Mouse (Mus musculus): Measurements from ENCODE around the gene 4930469K13Rik. TPM values are rescaled to one million over a fixed set of nuclear protein-coding genes. Genes with fewer than 3 reads are reported as not detected.
A peak's percentile ranks its signal among the peaks of the same experiment; 100 is the strongest.

4930469K13Rik gene
- polyA plus RNA-seq, 1 experiment from 2014 or later: not detected

- ATAC-seq (replicated peaks; ENCODE audit: low FRiP score) (no peak), DNase-seq (ENCODE audit: low spot score) (no peak)
- Histone ChIP-seq H3K27ac (ENCODE audit: low read depth, low read length) (no peak overlapping the region), H3K36me3 (ENCODE audit: control insufficient read depth, insufficient read depth, low read length) (no peaks in the 10 kb centered on the region), H3K9ac (ENCODE audit: low read length) (no peak overlapping the region), H3K4me2 (ENCODE audit: low read depth, low read length, severe bottlenecking) (no peak overlapping the region), H3K4me3 (ENCODE audit: low read depth, low read length) (no peak overlapping the region), H3K9me3 (ENCODE audit: control insufficient read depth, low read length) (no peaks in the 10 kb centered on the region), H3K4me1 (replicated peaks; ENCODE audit: control insufficient read depth, insufficient read depth, low read length) (no peaks in the 10 kb centered on the region), H3K27me3 (ENCODE audit: control insufficient read depth, insufficient read depth, low read length) (no peaks in the 10 kb centered on the region)
- WGBS: 83% methylated on average over 4 of the region's 4 CpGs
Observed at GRCm38 (mm10) chr11:33939456-33940113, 158.8 kb downstream of the 4930469K13Rik start.

GRCm38 (mm10) chr11:33938561-33939274 is 159.6 kb downstream of the 4930469K13Rik start:
- no peak for ATAC-seq (replicated peaks; ENCODE audit: low FRiP score)
- no peak overlapping the region for H3K27ac ChIP-seq (ENCODE audit: low read depth, low read length)
- H3K9ac ChIP-seq (ENCODE audit: low read length): no peak overlapping the region
- WGBS: 48% methylated on average over 7 of the region's 7 CpGs
- H3K4me2 ChIP-seq (ENCODE audit: low read depth, low read length, severe bottlenecking): no peak overlapping the region
- no peaks in the 10 kb centered on the region for H3K27me3 ChIP-seq (ENCODE audit: control insufficient read depth, insufficient read depth, low read length)
- no peak for DNase-seq (ENCODE audit: low spot score)
- no peaks in the 10 kb centered on the region for H3K36me3 ChIP-seq (ENCODE audit: control insufficient read depth, insufficient read depth, low read length)
- H3K4me1 ChIP-seq (replicated peaks; ENCODE audit: control insufficient read depth, insufficient read depth, low read length): no peaks in the 10 kb centered on the region
- no peaks in the 10 kb centered on the region for H3K9me3 ChIP-seq (ENCODE audit: control insufficient read depth, low read length)
- no peak overlapping the region for H3K4me3 ChIP-seq (ENCODE audit: low read depth, low read length)

- no peaks in the 10 kb centered on the region for H3K4me1 ChIP-seq (replicated peaks; ENCODE audit: control insufficient read depth, insufficient read depth, low read length)
- no peak for DNase-seq (ENCODE audit: low spot score)
Observed at GRCm38 (mm10) chr11:33937641-33938040, 160.7 kb downstream of the 4930469K13Rik start.

GRCm38 (mm10) chr11:33934286-33934685 is 164.1 kb downstream of the 4930469K13Rik start:
- no peak overlapping the region for H3K4me3 ChIP-seq (ENCODE audit: low read depth, low read length)
- no peaks in the 10 kb centered on the region for H3K4me1 ChIP-seq (replicated peaks; ENCODE audit: control insufficient read depth, insufficient read depth, low read length)
- DNase-seq (ENCODE audit: low spot score) (no peak), ATAC-seq (replicated peaks; ENCODE audit: low FRiP score) (no peak)
- no peaks in the 10 kb centered on the region for H3K27me3 ChIP-seq (ENCODE audit: control insufficient read depth, insufficient read depth, low read length)
- H3K9me3 ChIP-seq (ENCODE audit: control insufficient read depth, low read length): no peaks in the 10 kb centered on the region
- H3K9ac ChIP-seq (ENCODE audit: low read length): no peak overlapping the region
- no peaks in the 10 kb centered on the region for H3K36me3 ChIP-seq (ENCODE audit: control insufficient read depth, insufficient read depth, low read length)
- 52% methylated on average over 9 of the region's 9 CpGs for WGBS
- no peak overlapping the region for H3K27ac ChIP-seq (ENCODE audit: low read depth, low read length)
- no peak overlapping the region for H3K4me2 ChIP-seq (ENCODE audit: low read depth, low read length, severe bottlenecking)

More at GRCm38 (mm10) chr11:33937641-33938040, 160.7 kb downstream of the 4930469K13Rik start:
- Histone ChIP-seq H3K27ac (ENCODE audit: low read depth, low read length) (no peak overlapping the region), H3K27me3 (ENCODE audit: control insufficient read depth, insufficient read depth, low read length) (no peaks in the 10 kb centered on the region), H3K4me2 (ENCODE audit: low read depth, low read length, severe bottlenecking) (no peak overlapping the region), H3K4me3 (ENCODE audit: low read depth, low read length) (no peak overlapping the region), H3K9me3 (ENCODE audit: control insufficient read depth, low read length) (no peaks in the 10 kb centered on the region), H3K9ac (ENCODE audit: low read length) (no peak overlapping the region), H3K36me3 (ENCODE audit: control insufficient read depth, insufficient read depth, low read length) (no peaks in the 10 kb centered on the region)
- WGBS: 88% methylated on average over 8 of the region's 8 CpGs
- ATAC-seq (replicated peaks; ENCODE audit: low FRiP score): no peak

- no peaks in the 10 kb centered on the region for H3K9me3 ChIP-seq (ENCODE audit: control insufficient read depth, low read length)
- H3K27ac ChIP-seq (ENCODE audit: low read depth, low read length): no peak overlapping the region
- no peak overlapping the region for H3K4me3 ChIP-seq (ENCODE audit: low read depth, low read length)
- no peaks in the 10 kb centered on the region for H3K27me3 ChIP-seq (ENCODE audit: control insufficient read depth, insufficient read depth, low read length)
- no peaks in the 10 kb centered on the region for H3K36me3 ChIP-seq (ENCODE audit: control insufficient read depth, insufficient read depth, low read length)
- no peaks in the 10 kb centered on the region for H3K4me1 ChIP-seq (replicated peaks; ENCODE audit: control insufficient read depth, insufficient read depth, low read length)
- DNase-seq (ENCODE audit: low spot score) (no peak), ATAC-seq (replicated peaks; ENCODE audit: low FRiP score) (no peak)
- H3K4me2 ChIP-seq (ENCODE audit: low read depth, low read length, severe bottlenecking): peak overlapping the region; percentile 21; the same call in 1 of the 2 replicates
- H3K9ac ChIP-seq (ENCODE audit: low read length): no peak overlapping the region
- WGBS: 73% methylated on average over 18 of the region's 18 CpGs
Observed at GRCm38 (mm10) chr11:33932386-33933111, 165.8 kb downstream of the 4930469K13Rik start.

- Histone ChIP-seq H3K27ac (ENCODE audit: low read depth, low read length) (no peak overlapping the region), H3K27me3 (ENCODE audit: control insufficient read depth, insufficient read depth, low read length) (no peaks in the 10 kb centered on the region), H3K9ac (ENCODE audit: low read length) (no peak overlapping the region), H3K4me1 (replicated peaks; ENCODE audit: control insufficient read depth, insufficient read depth, low read length) (no peaks in the 10 kb centered on the region), H3K36me3 (ENCODE audit: control insufficient read depth, insufficient read depth, low read length) (no peaks in the 10 kb centered on the region), H3K9me3 (ENCODE audit: control insufficient read depth, low read length) (no peaks in the 10 kb centered on the region), H3K4me2 (ENCODE audit: low read depth, low read length, severe bottlenecking) (peak overlapping the region; percentile 21; the same call in 1 of the 2 replicates), H3K4me3 (ENCODE audit: low read depth, low read length) (no peak overlapping the region)
- ATAC-seq (replicated peaks; ENCODE audit: low FRiP score) (no peak; the same call in 1 of the 2 replicates), DNase-seq (ENCODE audit: low spot score) (peak; percentile 85)
- 11% methylated on average over 8 of the region's 10 CpGs for WGBS
Observed at GRCm38 (mm10) chr11:33931836-33932385, 166.4 kb downstream of the 4930469K13Rik start.

GRCm38 (mm10) chr11:33929412-33929811 is 168.9 kb downstream of the 4930469K13Rik start:
- H3K4me2 ChIP-seq (ENCODE audit: low read depth, low read length, severe bottlenecking): no peak overlapping the region
- no peak overlapping the region for H3K4me3 ChIP-seq (ENCODE audit: low read depth, low read length)
- no peaks in the 10 kb centered on the region for H3K36me3 ChIP-seq (ENCODE audit: control insufficient read depth, insufficient read depth, low read length)
- H3K27ac ChIP-seq (ENCODE audit: low read depth, low read length): no peak overlapping the region
- WGBS: 84% methylated on average over 11 of the region's 11 CpGs
- H3K27me3 ChIP-seq (ENCODE audit: control insufficient read depth, insufficient read depth, low read length): no peaks in the 10 kb centered on the region
- DNase-seq (ENCODE audit: low spot score) (no peak), ATAC-seq (replicated peaks; ENCODE audit: low FRiP score) (no peak)
- no peak overlapping the region for H3K9ac ChIP-seq (ENCODE audit: low read length)
- H3K4me1 ChIP-seq (replicated peaks; ENCODE audit: control insufficient read depth, insufficient read depth, low read length): no peaks in the 10 kb centered on the region
- H3K9me3 ChIP-seq (ENCODE audit: control insufficient read depth, low read length): no peaks in the 10 kb centered on the region

- Histone ChIP-seq H3K4me3 (ENCODE audit: low read depth, low read length) (no peak overlapping the region), H3K9ac (ENCODE audit: low read length) (no peak overlapping the region), H3K9me3 (ENCODE audit: control insufficient read depth, low read length) (no peaks in the 10 kb centered on the region), H3K27me3 (ENCODE audit: control insufficient read depth, insufficient read depth, low read length) (no peaks in the 10 kb centered on the region), H3K4me2 (ENCODE audit: low read depth, low read length, severe bottlenecking) (no peak overlapping the region), H3K36me3 (ENCODE audit: control insufficient read depth, insufficient read depth, low read length) (no peaks in the 10 kb centered on the region), H3K27ac (ENCODE audit: low read depth, low read length) (no peak overlapping the region), H3K4me1 (replicated peaks; ENCODE audit: control insufficient read depth, insufficient read depth, low read length) (no peaks in the 10 kb centered on the region)
- whole genome bisulfite sequencing: 50% methylated on average over 7 of the region's 7 CpGs
- 0 out of 2 replicates have a peak, but pooled peaks have one; percentile 44 for ATAC-seq (replicated peaks; ENCODE audit: low FRiP score)
- no peak for DNase-seq (ENCODE audit: low spot score)
Observed at GRCm38 (mm10) chr11:33928658-33929057, 169.7 kb downstream of the 4930469K13Rik start.
